Mouse (Mus musculus) left cerebral cortex, adult 11 months (tissue): ENCODE results near the gene Bicra.

ENCODE experiments used
- DNase-seq: peaks from one replicate; pipeline ENCODE4 v3.0.0; 2022; ENCODE audit warnings: low spot score

Bicra gene

GRCm38 (mm10) chr7:16048164-16048564 is 443 bp upstream of the Bicra start:
- peak; percentile 98 for DNase-seq

GRCm38 (mm10) chr7:16046481-16047337 is 1.0 kb downstream of the Bicra start:
- DNase-seq: peak; percentile 68

- DNase-seq: no peak
Observed at GRCm38 (mm10) chr7:16046101-16046480, 1.6 kb downstream of the Bicra start.

- DNase-seq: no peak
Observed at GRCm38 (mm10) chr7:16045538-16045937, 2.2 kb downstream of the Bicra start.

- DNase-seq: no peak
Observed at GRCm38 (mm10) chr7:16044531-16044930, 3.2 kb downstream of the Bicra start.

- DNase-seq: no peak
Observed at GRCm38 (mm10) chr7:16043861-16044435, 3.8 kb downstream of the Bicra start.

GRCm38 (mm10) chr7:16042850-16043775 is 4.6 kb downstream of the Bicra start:
- no peak for DNase-seq

- DNase-seq: no peak
Observed at GRCm38 (mm10) chr7:16041208-16041607, 6.5 kb downstream of the Bicra start.

GRCm38 (mm10) chr7:16039363-16039762 is 8.4 kb downstream of the Bicra start:
- DNase-seq: no peak

- no peak for DNase-seq
Observed at GRCm38 (mm10) chr7:16036972-16037371, 10.7 kb downstream of the Bicra start.

GRCm38 (mm10) chr7:16033580-16034461 is 13.9 kb downstream of the Bicra start:
- no peak for DNase-seq

GRCm38 (mm10) chr7:16033059-16033458 is 14.7 kb downstream of the Bicra start:
- no peak for DNase-seq

GRCm38 (mm10) chr7:16031072-16031471 is 16.6 kb downstream of the Bicra start:
- no peak for DNase-seq

- no peak for DNase-seq
Observed at GRCm38 (mm10) chr7:16028102-16028927, 19.4 kb downstream of the Bicra start.

- no peak for DNase-seq
Observed at GRCm38 (mm10) chr7:16024603-16025222, 23.0 kb downstream of the Bicra start.

- DNase-seq: no peak
Observed at GRCm38 (mm10) chr7:16019256-16020094, 28.2 kb downstream of the Bicra start.

- no peak for DNase-seq
Observed at GRCm38 (mm10) chr7:16018016-16018810, 29.5 kb downstream of the Bicra start.

- no peak for DNase-seq
Observed at GRCm38 (mm10) chr7:16015384-16015783, 32.3 kb downstream of the Bicra start.
